Mouse (Mus musculus): ENCODE measurements at regions not wholly inside any gene's neighbourhood (a gene's known extent, or its start where the extent isn't known, plus 50 kb on each side); places are given as distances from the start of the nearest gene placed in this dataset.

GRCm38 (mm10) chr2:131612486-131612885 lies 50.4 kb upstream of the Adra1d start:
- WGBS = 77% methylated on average over 5 of the region's 5 CpGs
- Histone ChIP-seq H3K4me1 (replicated peaks; ENCODE audit: control insufficient read depth, insufficient read depth, low read length) (no peaks in the 10 kb centered on the region), H3K27me3 (ENCODE audit: control insufficient read depth, insufficient read depth, low read length) (no peaks in the 10 kb centered on the region), H3K9ac (ENCODE audit: low read length) (no peak overlapping the region), H3K27ac (ENCODE audit: low read depth, low read length) (no peak overlapping the region), H3K9me3 (ENCODE audit: control insufficient read depth, low read length) (no peaks in the 10 kb centered on the region), H3K4me3 (ENCODE audit: low read depth, low read length) (no peak overlapping the region), H3K36me3 (ENCODE audit: control insufficient read depth, insufficient read depth, low read length) (no peaks in the 10 kb centered on the region), H3K4me2 (ENCODE audit: low read depth, low read length, severe bottlenecking) (no peak overlapping the region)
- no peak for DNase-seq (ENCODE audit: low spot score)
- no peak for ATAC-seq (replicated peaks; ENCODE audit: low FRiP score)

Data from forebrain, embryonic 11.5 days (tissue).